Mouse (Mus musculus) cortical plate, adult 2 months (tissue): ENCODE results near the gene 1810010H24Rik.

Experiments used
- CTCF ChIP-seq: fragments of 200-500 bp; IDR thresholded peaks from 2 replicates; pipeline ENCODE4 v1.5.1; 2011; ENCODE audit warnings: mild to moderate bottlenecking, control low read depth, low read length; ENCODE audit not compliant: insufficient read depth; ENCODE audit errors: extremely low read depth
- POLR2A ChIP-seq: fragments of 200-500 bp; IDR thresholded peaks from 2 replicates; pipeline ENCODE4 v1.6.1; 2011; ENCODE audit warnings: mild to moderate bottlenecking, low read length, control low read depth; ENCODE audit not compliant: insufficient read depth; ENCODE audit errors: extremely low read depth

- TF ChIP-seq CTCF = no peak
- peak; percentile 43; the same call in 1 of the 2 replicates for TF ChIP-seq POLR2A
Measured at GRCm38 (mm10) chr11:107027431-107028274, 2.2 kb downstream of the 1810010H24Rik start.
